Mouse (Mus musculus) lung, embryonic 15.5 days (tissue): ENCODE measurements around the gene Nfil3. TPM values are rescaled to one million over a fixed set of nuclear protein-coding genes. Genes with fewer than 3 reads are reported as not detected.

Experiments
- ATAC-seq: fragments of 200-750 bp; cut with Nextera tagmentation; 2 replicates; pipeline ENCODE4 v1.8.0; 2017; ENCODE audit warnings: moderate number of reproducible peaks, borderline replicate concordance; ENCODE audit not compliant: low FRiP score, low TSS enrichment; ENCODE audit errors: extremely low read depth
- H3K27ac ChIP-seq: fragments of 300-500 bp; sonication (generic); 2 replicates; pipeline ENCODE4 v1.5.1; 2015; ENCODE audit warnings: moderate library complexity, mild to moderate bottlenecking, inconsistent platforms
- H3K27me3 ChIP-seq: fragments of 300-500 bp; sonication (generic); 2 replicates; pipeline ENCODE4 v1.6.1; 2015; ENCODE audit warnings: inconsistent platforms
- H3K36me3 ChIP-seq: fragments of 300-500 bp; sonication (generic); 2 replicates; pipeline ENCODE4 v1.6.1; 2015; ENCODE audit warnings: inconsistent platforms
- H3K4me1 ChIP-seq: fragments of 300-500 bp; sonication (generic); 2 replicates; pipeline ENCODE4 v1.6.1; 2015; ENCODE audit warnings: inconsistent platforms
- H3K4me2 ChIP-seq: fragments of 300-500 bp; sonication (generic); 2 replicates; pipeline ENCODE4 v1.6.1; 2015; ENCODE audit warnings: inconsistent platforms, mild to moderate bottlenecking, moderate library complexity
- H3K4me3 ChIP-seq: fragments of 300-500 bp; sonication (generic); 2 replicates; pipeline ENCODE4 v1.5.1; 2015; ENCODE audit warnings: mild to moderate bottlenecking, inconsistent platforms
- H3K9ac ChIP-seq: fragments of 300-500 bp; sonication (generic); 2 replicates; pipeline ENCODE4 v1.6.1; 2015; ENCODE audit warnings: inconsistent platforms
- H3K9me3 ChIP-seq: fragments of 300-500 bp; sonication (generic); 2 replicates; pipeline ENCODE4 v1.6.1; 2016; ENCODE audit warnings: inconsistent platforms
- WGBS: fragments of 180-500 bp; shearing (Covaris S2); methylation state at CpG from one replicate; pipeline ENCODE4 v1.1.7; 2015; 5-methylcytosine and 5-hydroxymethylcytosine counted together
- polyA plus RNA-seq: library from polyadenylated mRNA; unstranded; fragments of >200 nt; fragmentation: Nextera tagmentation; extraction: Ambion mirVana; gene quantifications from 2 replicates; pipeline ENCODE4 v1.2.1, GENCODE M21; 2015

Nfil3 gene
- polyA plus RNA-seq, 1 experiment from 2014 or later, result 21.8 TPM

GRCm38 (mm10) chr13:53000481-53000880, 19.6 kb upstream of the Nfil3 start:
- ATAC-seq, result no peak
- WGBS, result 64% methylated on average over 2 of the region's 2 CpGs
- Histone ChIP-seq H3K9ac (no peak overlapping the region), H3K4me2 (no peak overlapping the region), H3K27me3 (no peaks in the 10 kb centered on the region), H3K4me1 (no peaks in the 10 kb centered on the region), H3K36me3 (no peaks in the 10 kb centered on the region), H3K4me3 (no peak overlapping the region), H3K9me3 (no peaks in the 10 kb centered on the region), H3K27ac (no peak overlapping the region)

- Histone ChIP-seq H3K4me1 (peaks cover 5% of the 10 kb centered on the region; the same call in 1 of the 2 replicates), H3K4me3 (no peak overlapping the region), H3K27me3 (no peaks in the 10 kb centered on the region), H3K36me3 (no peaks in the 10 kb centered on the region), H3K9ac (no peak overlapping the region), H3K27ac (no peak overlapping the region), H3K9me3 (no peaks in the 10 kb centered on the region), H3K4me2 (no peak overlapping the region)
- 84% methylated on average over 10 of the region's 10 CpGs for WGBS
- ATAC-seq, result no peak
Observed at GRCm38 (mm10) chr13:52998541-52998940, 17.7 kb upstream of the Nfil3 start.

DNA sequence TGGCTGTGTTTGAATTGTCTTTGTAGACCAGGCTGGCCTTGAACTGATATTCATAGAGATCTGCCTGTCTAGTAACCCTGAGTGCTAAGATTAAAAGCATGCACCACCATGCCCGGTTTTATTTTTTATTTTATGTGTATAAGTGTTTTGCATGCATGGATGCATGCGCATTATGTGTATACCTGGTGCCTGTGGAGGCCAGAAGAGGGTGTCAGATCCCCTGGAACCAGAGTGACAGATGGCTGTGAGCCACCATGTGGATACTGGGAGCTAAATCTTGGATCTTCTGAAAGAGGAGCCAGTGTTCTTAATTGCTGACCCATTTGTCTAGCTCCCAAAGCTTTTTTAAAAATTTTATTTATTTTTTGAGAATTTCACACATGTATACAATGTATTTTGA, 16.9 kb upstream of the Nfil3 start:
- ATAC-seq, result no peak
- Histone ChIP-seq H3K4me2 (no peak overlapping the region), H3K9ac (no peak overlapping the region), H3K4me1 (peaks cover 5% of the 10 kb centered on the region; the same call in 1 of the 2 replicates), H3K4me3 (no peak overlapping the region), H3K36me3 (no peaks in the 10 kb centered on the region), H3K9me3 (no peaks in the 10 kb centered on the region), H3K27me3 (no peaks in the 10 kb centered on the region), H3K27ac (no peak overlapping the region)
- WGBS, result 68% methylated on average over 2 of the region's 2 CpGs

DNA sequence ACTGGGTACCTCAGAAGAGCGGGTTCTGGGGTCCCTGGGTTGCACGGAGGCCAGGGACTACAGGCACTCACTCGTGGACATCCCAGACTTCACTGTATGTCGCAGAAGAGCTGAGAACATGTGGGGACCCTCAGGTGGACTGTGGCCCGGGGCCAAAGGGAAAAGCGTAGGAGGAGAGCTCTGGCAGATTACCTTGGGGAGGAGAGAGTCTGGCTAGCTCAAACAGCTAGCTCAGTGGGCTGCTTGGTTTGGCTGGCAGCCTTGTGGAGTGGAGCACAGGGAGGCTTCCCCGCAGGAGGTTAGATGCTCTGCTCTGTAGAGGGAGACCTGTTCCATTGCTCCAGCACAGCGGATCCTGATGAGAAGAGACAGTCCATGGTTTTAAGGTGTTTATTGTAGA, 15.3 kb upstream of the Nfil3 start:
- Histone ChIP-seq H3K36me3 (no peaks in the 10 kb centered on the region), H3K4me3 (no peak overlapping the region), H3K9ac (no peak overlapping the region), H3K9me3 (no peaks in the 10 kb centered on the region), H3K27ac (no peak overlapping the region), H3K27me3 (no peaks in the 10 kb centered on the region), H3K4me1 (peaks cover 5% of the 10 kb centered on the region; the same call in 1 of the 2 replicates), H3K4me2 (no peak overlapping the region)
- 74% methylated on average over 8 of the region's 8 CpGs for WGBS
- no peak for ATAC-seq

DNA sequence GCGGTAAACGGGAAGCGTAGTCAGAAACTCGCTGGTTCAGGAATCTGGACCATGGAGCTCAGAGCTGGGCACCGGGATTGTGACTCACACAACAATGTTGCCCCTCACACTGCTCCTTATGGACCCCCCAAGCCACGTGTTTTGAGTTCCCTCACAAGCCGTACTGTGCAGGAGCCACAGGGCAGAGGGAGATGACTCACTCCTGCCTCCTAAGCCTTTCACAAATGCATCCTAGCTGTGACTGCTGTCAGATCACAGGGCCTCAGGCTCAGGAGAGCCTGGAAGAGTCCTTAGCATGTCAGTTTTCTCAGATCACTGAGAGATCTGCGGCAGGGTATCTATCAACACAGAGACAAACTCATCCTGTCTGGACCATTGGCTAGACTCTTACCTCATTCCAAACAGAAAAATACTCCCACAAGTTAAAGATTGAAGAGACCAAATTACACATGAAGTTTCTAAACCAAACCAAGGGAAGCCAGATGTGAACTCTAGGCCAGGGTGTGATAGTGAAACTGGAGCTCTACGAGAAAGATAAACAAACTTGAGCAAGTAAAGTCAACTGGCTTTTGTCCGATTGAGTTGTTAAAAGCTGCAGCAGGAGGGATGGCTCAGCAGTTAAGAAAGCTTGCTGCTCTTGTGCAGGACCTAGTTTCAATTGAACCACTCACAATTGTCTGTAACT, 13.5 kb upstream of the Nfil3 start:
- Histone ChIP-seq H3K27ac (no peak overlapping the region), H3K9ac (no peak overlapping the region), H3K36me3 (no peaks in the 10 kb centered on the region), H3K9me3 (no peaks in the 10 kb centered on the region), H3K27me3 (no peaks in the 10 kb centered on the region), H3K4me3 (no peak overlapping the region), H3K4me1 (peaks cover 5% of the 10 kb centered on the region; the same call in 1 of the 2 replicates), H3K4me2 (no peak overlapping the region)
- WGBS, result 50% methylated on average over 10 of the region's 10 CpGs
- ATAC-seq, result no peak

GRCm38 (mm10) chr13:52990139-52990538, 9.3 kb upstream of the Nfil3 start:
- Histone ChIP-seq H3K27ac (no peak overlapping the region), H3K9ac (no peak overlapping the region), H3K9me3 (no peaks in the 10 kb centered on the region), H3K4me2 (no peak overlapping the region), H3K4me3 (no peak overlapping the region), H3K27me3 (peaks cover 4% of the 10 kb centered on the region; the same call in 1 of the 2 replicates), H3K4me1 (peaks cover 8% of the 10 kb centered on the region), H3K36me3 (no peaks in the 10 kb centered on the region)
- WGBS, result 24% methylated on average over 9 of the region's 9 CpGs
- no peak for ATAC-seq

GRCm38 (mm10) chr13:52989005-52989404, 8.1 kb upstream of the Nfil3 start:
- no peak overlapping the region for H3K27ac ChIP-seq
- H3K4me3 ChIP-seq, result no peak overlapping the region
- no peak overlapping the region for H3K4me2 ChIP-seq
- 74% methylated on average over 16 of the region's 16 CpGs for WGBS
- no peak overlapping the region for H3K9ac ChIP-seq
- no peaks in the 10 kb centered on the region for H3K9me3 ChIP-seq
- no peaks in the 10 kb centered on the region for H3K36me3 ChIP-seq
- H3K4me1 ChIP-seq, result peaks cover 2% of the 10 kb centered on the region
- peaks cover 4% of the 10 kb centered on the region; the same call in 1 of the 2 replicates for H3K27me3 ChIP-seq
- no peak for ATAC-seq

- WGBS, result 69% methylated on average over 1 of the region's 1 CpGs
Observed at GRCm38 (mm10) chr13:52987880-52988279, 7.0 kb upstream of the Nfil3 start.

DNA sequence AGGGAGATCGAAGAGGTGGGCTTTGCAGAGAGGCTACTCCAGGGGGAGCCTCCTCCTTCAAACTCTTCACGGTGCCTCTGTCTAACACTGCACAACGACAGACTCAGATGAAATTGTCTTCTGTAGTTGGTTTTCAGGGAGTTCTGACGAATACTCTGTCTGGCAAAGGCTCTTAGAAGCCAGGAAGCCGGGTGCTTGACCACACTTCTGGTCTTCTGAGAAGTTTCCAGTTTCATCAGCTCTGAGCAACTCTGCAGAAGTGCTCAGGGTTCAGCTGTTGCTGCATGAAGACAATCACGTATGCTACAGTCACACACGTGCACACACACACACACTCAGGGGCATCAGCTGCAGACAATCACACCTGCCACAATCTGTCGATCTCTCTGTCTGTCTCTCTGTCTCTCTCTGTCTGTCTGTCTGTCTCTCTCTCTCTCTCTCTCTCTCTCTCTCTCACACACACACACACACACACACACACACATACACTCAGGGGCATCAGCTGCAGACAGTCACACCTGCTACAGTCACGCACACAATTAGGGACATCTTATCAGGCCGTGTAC, 5.4 kb upstream of the Nfil3 start:
- H3K27me3 ChIP-seq, result peaks cover 7% of the 10 kb centered on the region; the same call in 1 of the 2 replicates
- H3K27ac ChIP-seq, result no peak overlapping the region
- no peaks in the 10 kb centered on the region for H3K36me3 ChIP-seq
- H3K9me3 ChIP-seq, result no peaks in the 10 kb centered on the region
- H3K9ac ChIP-seq, result no peak overlapping the region
- peaks cover 12% of the 10 kb centered on the region for H3K4me1 ChIP-seq
- no peak for ATAC-seq
- no peak overlapping the region for H3K4me2 ChIP-seq
- no peak overlapping the region for H3K4me3 ChIP-seq
- whole genome bisulfite sequencing, result 60% methylated on average over 10 of the region's 10 CpGs

More at GRCm38 (mm10) chr13:52987880-52988279, 7.0 kb upstream of the Nfil3 start:
- Histone ChIP-seq H3K4me3 (no peak overlapping the region), H3K4me1 (peaks cover 2% of the 10 kb centered on the region; the same call in 1 of the 2 replicates), H3K27ac (no peak overlapping the region), H3K4me2 (no peak overlapping the region), H3K36me3 (no peaks in the 10 kb centered on the region), H3K9me3 (no peaks in the 10 kb centered on the region), H3K27me3 (peaks cover 4% of the 10 kb centered on the region; the same call in 1 of the 2 replicates), H3K9ac (no peak overlapping the region)
- ATAC-seq, result no peak

GRCm38 (mm10) chr13:52985508-52986214, 4.8 kb upstream of the Nfil3 start:
- 75% methylated on average over 12 of the region's 12 CpGs for WGBS
- Histone ChIP-seq H3K4me1 (peaks cover 12% of the 10 kb centered on the region), H3K9ac (no peak overlapping the region), H3K27me3 (peaks cover 7% of the 10 kb centered on the region; the same call in 1 of the 2 replicates), H3K4me3 (no peak overlapping the region), H3K36me3 (no peaks in the 10 kb centered on the region), H3K9me3 (no peaks in the 10 kb centered on the region), H3K27ac (no peak overlapping the region), H3K4me2 (no peak overlapping the region)
- no peak for ATAC-seq

DNA sequence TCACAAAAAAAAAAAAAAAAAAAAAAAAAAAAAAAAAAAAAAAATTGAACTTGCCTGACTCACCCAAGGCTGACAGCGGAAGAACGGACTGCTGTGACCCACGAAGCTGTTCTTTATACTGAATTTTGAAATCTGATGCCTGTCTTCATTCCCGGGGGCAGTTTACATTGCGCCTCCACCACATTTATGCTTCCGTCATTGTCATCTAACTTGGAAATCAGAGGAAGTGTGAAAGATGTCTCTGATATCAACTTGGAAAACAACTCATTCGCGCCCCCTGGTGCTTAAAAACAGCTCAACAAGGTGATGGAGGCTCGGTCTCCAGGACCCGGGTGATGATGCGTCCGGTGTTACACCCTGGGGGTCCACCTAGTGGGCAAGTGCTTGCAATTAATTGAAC, 1.8 kb upstream of the Nfil3 start:
- no peaks in the 10 kb centered on the region for H3K36me3 ChIP-seq
- H3K4me1 ChIP-seq, result peaks cover 22% of the 10 kb centered on the region
- peaks cover 7% of the 10 kb centered on the region; the same call in 1 of the 2 replicates for H3K27me3 ChIP-seq
- H3K4me2 ChIP-seq, result peak overlapping the region; percentile 94
- no peak overlapping the region for H3K9ac ChIP-seq
- H3K27ac ChIP-seq, result no peak overlapping the region
- no peaks in the 10 kb centered on the region for H3K9me3 ChIP-seq
- no peak for ATAC-seq
- H3K4me3 ChIP-seq, result peak overlapping the region; percentile 17
- under 1% methylated on average over 12 of the region's 12 CpGs for WGBS
